Mouse (Mus musculus) subcutaneous adipose tissue, adult 2 months (tissue): Measurements from ENCODE around the gene Try4. TPM values are rescaled to one million over a fixed set of nuclear protein-coding genes. Genes with fewer than 3 reads are reported as not detected.

Experiments
- polyA plus RNA-seq: library from polyadenylated mRNA; depleted of rRNA; stranded (reverse); fragments of >200 nt; gene quantifications from 2 replicates; pipeline ENCODE4 v1.2.3, GENCODE M21; 2012; ENCODE audit warnings: low replicate concordance; rRNA removed

Gene Try4
- polyA plus RNA-seq, result 0.40 and 1.3 TPM in 2 replicates

GRCm38 (mm10) chr6:41301969-41302368 lies at the start of gene Try4:
Gene Try4, plus strand, starts transcription at chr6:41302269.

DNA sequence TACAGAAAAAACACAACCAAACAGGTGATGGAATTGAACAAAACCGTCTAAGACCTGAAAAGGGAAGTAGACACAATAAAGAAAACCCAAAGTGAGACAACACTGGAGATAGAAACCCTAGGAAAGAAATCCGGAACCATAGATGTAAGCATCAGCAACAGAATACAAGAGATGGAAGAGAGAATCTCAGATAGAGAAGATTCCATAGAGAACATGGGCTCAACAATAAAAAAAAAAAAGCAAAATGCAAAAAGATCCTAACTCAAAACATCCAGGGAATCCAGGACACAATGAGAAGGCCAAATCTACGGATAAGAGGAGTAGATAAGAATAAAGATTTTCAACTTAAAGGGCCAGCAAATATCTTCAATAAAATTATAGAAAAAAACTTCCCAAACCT lies 14.7 kb downstream of the Try4 start, which contains the start of gene Try5:
Gene Try5 (minus strand): TSS at position 101 of the 400 bp plus-strand sequence.

GRCm38 (mm10) chr6:41353932-41354331 lies 51.9 kb downstream of the Try4 start, which contains the start of gene Try10:
Gene Try10, plus strand, starts transcription at chr6:41354105.

Other genes with a start within 250 kb of the Try4 start
- 0.40 and 0.60 TPM in 2 replicates for gene Try5, start 14.6 kb downstream of the Try4 start, polyA plus RNA-seq
- gene Try10, start 51.8 kb downstream of the Try4 start, polyA plus RNA-seq, result not detected in 2 replicates
- gene Prss3, start 75.4 kb downstream of the Try4 start, polyA plus RNA-seq, result not detected in 2 replicates
- gene Gm5771, start 90.1 kb downstream of the Try4 start, polyA plus RNA-seq, result not detected in 2 replicates
- not detected in 2 replicates for gene Gm10334, start 143.9 kb downstream of the Try4 start, polyA plus RNA-seq
- not detected in 2 replicates for gene Prss1, start 156.7 kb downstream of the Try4 start, polyA plus RNA-seq
- 0.47 and 1.3 TPM in 2 replicates for gene Prss2, start 219.5 kb downstream of the Try4 start, polyA plus RNA-seq